Mouse (Mus musculus) erythroblast, adult 5-6 weeks (primary cell): Measurements from ENCODE around the gene Dhrs3. TPM values are rescaled to one million over a fixed set of nuclear protein-coding genes. Genes with fewer than 3 reads are reported as not detected.

ENCODE experiments used
- ATAC-seq: replicated peaks from 2 replicates; pipeline ENCODE4 v1.8.0; 2016; ENCODE audit warnings: moderate number of reproducible peaks, mild to moderate bottlenecking, moderate TSS enrichment, inconsistent platforms; ENCODE audit not compliant: poor library complexity, low FRiP score, severe bottlenecking
- total RNA-seq, 2 experiments: library from RNA; stranded (forward) in 1 of 2; stranded (reverse) in 1 of 2; fragments of 150-400 nt in 1 of 2; fragments of 200-764, 138-1000 nt in 1 of 2; gene quantifications; 2 replicates each; pipeline versions ENCODE4 v1.2.3 to v1.2.4; 2015 to 2017; ENCODE audit warnings: low replicate concordance in 2 of 2

Dhrs3 gene
- total RNA-seq, 2 experiments from 2014 or later = 14.4 to 16.5 TPM

GRCm38 (mm10) chr4:144931167-144931566, 38.5 kb downstream of the Dhrs3 start:
- ATAC-seq = no peak

GRCm38 (mm10) chr4:144934501-144934900, 41.9 kb downstream of the Dhrs3 start:
- ATAC-seq = no peak

GRCm38 (mm10) chr4:144936563-144937154, 44.0 kb downstream of the Dhrs3 start:
- ATAC-seq = no peak

GRCm38 (mm10) chr4:144939847-144940411, 47.3 kb downstream of the Dhrs3 start:
- no peak for ATAC-seq

- ATAC-seq = no peak
Measured at GRCm38 (mm10) chr4:144940796-144941462, 48.3 kb downstream of the Dhrs3 start.

GRCm38 (mm10) chr4:144942433-144942832, 49.8 kb downstream of the Dhrs3 start:
- no peak for ATAC-seq

- ATAC-seq = no peak
Measured at GRCm38 (mm10) chr4:144943273-144943672, 50.6 kb downstream of the Dhrs3 start.

- ATAC-seq = 0 out of 2 replicates have a peak, but pooled peaks have one; percentile 22
Measured at GRCm38 (mm10) chr4:144947738-144948390, 55.2 kb downstream of the Dhrs3 start.

GRCm38 (mm10) chr4:144949441-144950326, 57.1 kb downstream of the Dhrs3 start:
- ATAC-seq = peak; percentile 93

- no peak; the same call in 1 of the 2 replicates for ATAC-seq
Measured at GRCm38 (mm10) chr4:144950327-144950711, 57.7 kb downstream of the Dhrs3 start.

- no peak for ATAC-seq
Measured at GRCm38 (mm10) chr4:144950883-144951282, 58.3 kb downstream of the Dhrs3 start.

GRCm38 (mm10) chr4:144951859-144952258, 59.2 kb downstream of the Dhrs3 start:
- ATAC-seq = no peak

GRCm38 (mm10) chr4:144953421-144953820, 60.8 kb downstream of the Dhrs3 start:
- no peak for ATAC-seq

GRCm38 (mm10) chr4:144955863-144956262, 63.2 kb downstream of the Dhrs3 start:
- ATAC-seq = no peak

- no peak for ATAC-seq
Measured at GRCm38 (mm10) chr4:144956293-144956692, 63.7 kb downstream of the Dhrs3 start.

GRCm38 (mm10) chr4:144957186-144957585, 64.6 kb downstream of the Dhrs3 start:
- ATAC-seq = no peak

GRCm38 (mm10) chr4:144957721-144958120, 65.1 kb downstream of the Dhrs3 start:
- ATAC-seq = no peak

- ATAC-seq = 0 out of 2 replicates have a peak, but pooled peaks have one; percentile 19
Measured at GRCm38 (mm10) chr4:144960188-144960904, 67.7 kb downstream of the Dhrs3 start.

- no peak for ATAC-seq
Measured at GRCm38 (mm10) chr4:144961232-144961631, 68.6 kb downstream of the Dhrs3 start.
